Mouse (Mus musculus) forebrain, embryonic 14.5 days (tissue): ENCODE results near the gene Hps3. TPM values are rescaled to one million over a fixed set of nuclear protein-coding genes. Genes with fewer than 3 reads are reported as not detected.
"Not testable (repeated sequence)": the region's sequence is repeated elsewhere in the genome, so short reads cannot be mapped to it uniquely, and the experiment has no call there.

Experiments used
- ATAC-seq: fragments of 200-750 bp; cut with Nextera tagmentation; 2 replicates; pipeline ENCODE4 v1.8.0; 2017; ENCODE audit warnings: mild to moderate bottlenecking, moderate library complexity
- DNase-seq: peaks from one replicate; pipeline ENCODE4 v3.0.0-alpha.2; 2015; ENCODE audit warnings: low spot score
- H3K27ac ChIP-seq: fragments of 300-500 bp; sonication (generic); 2 replicates; pipeline ENCODE4 v1.5.1; 2014; ENCODE audit warnings: low read depth, mild to moderate bottlenecking, control low read depth, low read length, moderate library complexity
- H3K27me3 ChIP-seq: fragments of 300-500 bp; sonication (generic); replicated peaks from 2 replicates; pipeline ENCODE4 v1.6.1; 2014; ENCODE audit warnings: low read length, control low read depth, mixed read lengths; ENCODE audit not compliant: control insufficient read depth, insufficient read depth
- H3K36me3 ChIP-seq: fragments of 300-500 bp; sonication (generic); 2 replicates; pipeline ENCODE4 v1.6.1; 2014; ENCODE audit warnings: low read length, control low read depth; ENCODE audit not compliant: control insufficient read depth, insufficient read depth
- H3K4me1 ChIP-seq: fragments of 300-500 bp; sonication (generic); 2 replicates; pipeline ENCODE4 v1.6.1; 2014; ENCODE audit warnings: antibody characterized with exemption, low read length, control low read depth; ENCODE audit not compliant: control insufficient read depth, insufficient read depth
- H3K4me2 ChIP-seq: fragments of 300-500 bp; sonication (generic); 2 replicates; pipeline ENCODE4 v1.6.1; 2014; ENCODE audit warnings: mild to moderate bottlenecking, control low read depth, low read length
- H3K4me3 ChIP-seq: fragments of 300-500 bp; sonication (generic); 2 replicates; pipeline ENCODE4 v1.5.1; 2014; ENCODE audit warnings: low read depth, low read length, control low read depth
- H3K9ac ChIP-seq: fragments of 300-500 bp; sonication (generic); 2 replicates; pipeline ENCODE4 v1.6.1; 2014; ENCODE audit warnings: mild to moderate bottlenecking, low read length, control low read depth, moderate library complexity
- H3K9me3 ChIP-seq: fragments of 300-500 bp; sonication (generic); replicated peaks from 2 replicates; pipeline ENCODE4 v1.6.1; 2016; ENCODE audit warnings: low read length, control low read depth, mixed read lengths; ENCODE audit not compliant: control insufficient read depth
- WGBS: fragments of 180-500 bp; shearing (Covaris S2); extraction: QIAGEN DNeasy Blood & Tissue Kit; methylation state at CpG from one replicate; pipeline ENCODE4 v1.1.7; 2014; 5-methylcytosine and 5-hydroxymethylcytosine counted together
- polyA plus RNA-seq: library from polyadenylated mRNA; unstranded; fragments of >200 nt; fragmentation: Nextera tagmentation; extraction: Ambion mirVana; gene quantifications from 2 replicates; pipeline ENCODE4 v1.2.1, GENCODE M21; 2014

The Hps3 gene
- polyA plus RNA-seq, 1 experiment from 2014 or later: 9.3 TPM

DNA sequence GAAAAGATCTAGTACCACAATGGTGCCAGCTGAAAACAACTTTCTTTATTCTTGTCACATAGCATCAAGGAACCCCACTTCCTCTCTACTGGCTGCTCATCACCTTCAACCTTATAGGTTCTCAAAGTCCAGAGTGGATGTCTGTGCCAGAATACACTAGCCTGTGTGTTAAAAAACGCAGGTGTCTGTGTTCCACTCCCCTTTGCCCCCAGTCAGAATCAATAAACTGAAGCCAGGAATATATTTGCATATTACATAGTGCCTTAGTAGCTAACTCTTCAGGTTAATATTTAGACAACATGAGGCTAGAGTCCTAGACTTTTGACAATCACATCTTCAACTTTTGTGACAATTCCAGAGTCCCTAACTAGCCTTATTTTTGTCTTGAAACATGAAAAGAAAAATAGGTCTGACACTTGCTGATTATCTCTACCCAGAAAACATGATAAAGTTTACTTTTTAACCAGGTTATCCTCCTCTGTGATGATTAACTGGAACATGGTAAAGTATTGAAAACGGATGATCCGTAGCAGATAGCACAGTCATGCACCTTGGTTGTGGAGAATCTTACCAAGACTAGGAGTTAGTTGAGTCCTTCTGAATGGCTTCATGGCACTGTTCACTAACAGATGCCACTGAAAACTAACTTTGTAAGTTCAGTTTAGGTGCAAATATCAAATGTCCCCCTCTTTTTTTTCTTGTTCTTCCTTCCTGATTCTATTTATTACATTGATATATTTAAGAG lies 72.2 kb downstream of the Hps3 start:
- Histone ChIP-seq H3K27me3 (no peaks in the 10 kb centered on the region), H3K4me1 (no peaks in the 10 kb centered on the region), H3K9ac (no peak overlapping the region), H3K9me3 (no peaks in the 10 kb centered on the region), H3K27ac (no peak overlapping the region), H3K4me2 (no peak overlapping the region), H3K4me3 (no peak overlapping the region), H3K36me3 (no peaks in the 10 kb centered on the region)
- no peak for ATAC-seq
- DNase-seq: no peak
- WGBS: 87% methylated on average over 3 of the region's 3 CpGs

DNA sequence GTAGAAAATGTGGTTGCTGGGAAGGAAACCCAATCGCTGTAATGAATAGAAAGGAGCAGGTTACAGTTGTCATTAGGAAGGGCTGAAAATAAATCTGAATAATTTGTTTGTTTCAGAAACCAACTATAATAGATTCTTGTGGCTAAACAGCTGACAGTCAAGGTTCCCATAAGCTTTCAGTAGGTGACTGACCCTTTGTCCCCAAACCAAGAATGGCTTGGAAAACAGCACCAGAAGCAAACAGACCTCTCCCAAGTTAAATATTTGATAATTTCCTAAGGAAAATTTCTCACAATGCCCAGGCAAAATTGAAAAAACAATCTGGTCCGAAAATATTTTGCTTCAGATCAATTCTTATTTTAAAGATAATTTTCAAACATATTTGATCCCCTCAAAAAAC lies 73.8 kb downstream of the Hps3 start:
- Histone ChIP-seq H3K4me3 (no peak overlapping the region), H3K27ac (no peak overlapping the region), H3K4me1 (no peaks in the 10 kb centered on the region), H3K9ac (no peak overlapping the region), H3K27me3 (no peaks in the 10 kb centered on the region), H3K36me3 (no peaks in the 10 kb centered on the region), H3K4me2 (no peak overlapping the region), H3K9me3 (no peaks in the 10 kb centered on the region)
- no peak for DNase-seq
- WGBS: 77% methylated on average over 2 of the region's 2 CpGs
- ATAC-seq: no peak

DNA sequence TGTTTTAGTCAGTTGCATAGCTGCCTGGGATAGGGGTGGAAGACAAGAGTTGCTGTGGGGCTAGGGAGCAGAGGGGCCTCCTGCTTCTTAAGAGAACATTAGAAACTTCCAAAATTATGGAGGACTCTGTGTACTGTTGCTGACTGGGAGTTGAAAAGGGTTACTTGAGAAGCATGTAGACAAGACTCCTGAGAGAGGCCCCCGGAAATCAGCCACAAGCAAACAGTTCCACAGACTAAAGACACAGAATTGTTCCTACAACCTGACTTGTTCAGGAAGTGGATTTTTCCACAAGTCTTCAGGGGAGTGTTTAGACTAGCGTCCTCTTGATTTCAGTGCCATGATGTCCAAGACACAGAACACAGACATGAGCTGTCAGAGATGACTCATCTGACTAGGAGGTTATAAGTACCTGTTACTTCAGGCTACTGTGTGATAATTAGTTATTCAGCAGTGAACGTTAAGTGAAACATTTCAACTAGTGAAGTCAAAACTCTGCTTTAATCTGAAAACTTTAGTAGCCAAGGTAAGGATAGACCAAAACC lies 74.5 kb downstream of the Hps3 start:
- H3K9me3 ChIP-seq: no peaks in the 10 kb centered on the region
- no peak for DNase-seq
- no peak overlapping the region for H3K4me3 ChIP-seq
- no peak overlapping the region for H3K27ac ChIP-seq
- no peaks in the 10 kb centered on the region for H3K4me1 ChIP-seq
- no peaks in the 10 kb centered on the region for H3K36me3 ChIP-seq
- no peak overlapping the region for H3K9ac ChIP-seq
- 71% methylated on average over 3 of the region's 3 CpGs for WGBS
- no peak overlapping the region for H3K4me2 ChIP-seq
- H3K27me3 ChIP-seq: no peaks in the 10 kb centered on the region
- no peak for ATAC-seq

DNA sequence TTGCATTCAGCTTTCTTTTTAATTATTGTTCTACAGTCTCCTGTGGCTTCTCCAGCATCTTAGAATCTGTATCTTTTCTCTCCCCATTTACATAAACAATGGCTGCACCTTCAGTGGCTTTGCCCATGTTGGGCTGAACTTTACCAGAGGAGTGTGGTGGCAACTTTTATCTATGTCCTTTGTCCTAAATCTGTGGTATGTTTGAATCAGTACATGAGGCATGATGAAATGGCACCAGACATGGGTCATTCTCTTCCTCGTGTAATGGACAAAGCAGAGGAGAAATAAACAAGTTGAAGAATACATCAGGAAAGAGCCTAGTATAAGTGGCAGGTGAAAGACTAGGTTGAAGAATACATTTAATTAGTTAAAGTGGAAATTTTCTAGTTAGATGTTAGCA lies 76.1 kb downstream of the Hps3 start:
- no peak overlapping the region for H3K27ac ChIP-seq
- H3K9me3 ChIP-seq: no peaks in the 10 kb centered on the region
- ATAC-seq (no peak), DNase-seq (no peak)
- no peaks in the 10 kb centered on the region for H3K27me3 ChIP-seq
- H3K4me3 ChIP-seq: no peak overlapping the region
- no peaks in the 10 kb centered on the region for H3K36me3 ChIP-seq
- H3K4me1 ChIP-seq: no peaks in the 10 kb centered on the region
- H3K4me2 ChIP-seq: no peak overlapping the region
- WGBS: 84% methylated on average over 1 of the region's 1 CpGs
- H3K9ac ChIP-seq: no peak overlapping the region

DNA sequence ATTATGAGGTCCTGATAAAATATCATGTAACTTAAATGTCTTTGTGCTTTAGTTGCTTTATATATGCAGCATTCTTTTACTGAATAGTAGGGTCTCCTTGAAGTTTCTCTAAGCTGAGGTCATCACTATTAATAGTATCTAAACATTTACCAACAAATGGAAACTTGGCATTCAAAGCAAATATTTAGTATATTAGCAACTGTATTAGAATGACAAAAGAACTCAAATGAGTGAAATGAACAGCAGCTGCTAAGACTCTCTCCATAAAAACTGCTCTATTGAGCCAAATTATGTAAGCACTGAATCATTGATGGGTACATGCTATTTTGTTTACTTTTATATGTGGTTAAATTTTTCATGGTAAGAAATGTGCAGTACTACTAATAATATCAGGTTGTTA lies 77.1 kb downstream of the Hps3 start:
- Histone ChIP-seq H3K27ac (no peak overlapping the region), H3K4me2 (no peak overlapping the region), H3K9me3 (no peaks in the 10 kb centered on the region), H3K9ac (no peak overlapping the region), H3K4me1 (no peaks in the 10 kb centered on the region), H3K36me3 (no peaks in the 10 kb centered on the region), H3K4me3 (no peak overlapping the region), H3K27me3 (no peaks in the 10 kb centered on the region)
- ATAC-seq (no peak), DNase-seq (no peak)

DNA sequence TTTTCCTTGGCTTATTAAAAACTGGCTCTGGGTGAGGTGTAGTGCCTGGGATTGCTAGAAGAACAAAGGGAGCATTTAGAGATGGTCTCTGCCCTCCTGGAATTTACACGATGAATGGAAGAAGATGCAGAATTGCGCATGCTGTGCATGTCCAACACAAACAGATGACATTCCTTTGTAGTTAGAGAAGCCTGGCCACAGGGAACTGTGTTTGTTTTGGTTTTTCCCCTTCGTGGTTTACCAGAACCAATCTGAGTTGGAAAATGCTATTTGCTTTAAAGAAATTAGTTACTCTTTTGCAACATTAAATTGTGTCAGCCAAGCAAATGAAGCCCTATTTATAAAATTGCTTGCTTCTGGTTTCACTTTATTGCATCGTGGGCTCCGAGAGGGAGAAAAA lies 78.2 kb downstream of the Hps3 start, which contains the start of gene Cp:
Gene Cp, plus strand, starts transcription at position 170 of the 400 bp plus-strand sequence.
- Histone ChIP-seq H3K27me3 (no peaks in the 10 kb centered on the region), H3K9ac (no peak within 1 kb of the TSS), H3K36me3 (no peaks in the 10 kb centered on the region), H3K4me2 (no peak within 1 kb of the TSS), H3K9me3 (no peaks in the 10 kb centered on the region), H3K4me1 (no peaks in the 10 kb centered on the region), H3K27ac (no peak within 1 kb of the TSS), H3K4me3 (no peak within 1 kb of the TSS)
- DNase-seq (peak; percentile 34), ATAC-seq (no peak)
- WGBS: 31% methylated on average over 5 of the region's 5 CpGs

DNA sequence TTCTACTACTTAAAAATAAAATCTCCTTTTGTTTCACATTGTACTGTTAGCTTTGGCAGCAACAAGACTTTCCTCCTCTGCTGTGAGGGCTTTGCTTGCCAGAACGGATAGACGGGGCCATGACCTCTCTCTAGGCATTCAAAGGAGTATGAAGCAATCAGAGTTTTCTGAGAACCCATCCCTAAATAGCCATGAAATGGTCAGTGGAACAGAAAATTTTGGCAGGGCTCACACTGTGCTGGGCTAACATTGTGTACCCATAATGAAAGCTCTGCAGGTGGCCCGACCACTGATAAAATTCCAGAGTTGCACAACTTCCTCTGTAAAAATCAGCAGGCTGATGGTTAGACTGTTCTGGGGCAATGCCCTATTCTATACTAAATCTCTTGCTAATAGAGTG lies 81.2 kb downstream of the Hps3 start:
- ATAC-seq (peak; percentile 94), DNase-seq (peak; percentile 79)
- Histone ChIP-seq H3K4me3 (no peak overlapping the region), H3K27me3 (no peaks in the 10 kb centered on the region), H3K4me1 (no peaks in the 10 kb centered on the region), H3K27ac (no peak overlapping the region), H3K4me2 (no peak overlapping the region), H3K9ac (no peak overlapping the region), H3K9me3 (no peaks in the 10 kb centered on the region), H3K36me3 (no peaks in the 10 kb centered on the region)
- WGBS: 6% methylated on average over 3 of the region's 3 CpGs

DNA sequence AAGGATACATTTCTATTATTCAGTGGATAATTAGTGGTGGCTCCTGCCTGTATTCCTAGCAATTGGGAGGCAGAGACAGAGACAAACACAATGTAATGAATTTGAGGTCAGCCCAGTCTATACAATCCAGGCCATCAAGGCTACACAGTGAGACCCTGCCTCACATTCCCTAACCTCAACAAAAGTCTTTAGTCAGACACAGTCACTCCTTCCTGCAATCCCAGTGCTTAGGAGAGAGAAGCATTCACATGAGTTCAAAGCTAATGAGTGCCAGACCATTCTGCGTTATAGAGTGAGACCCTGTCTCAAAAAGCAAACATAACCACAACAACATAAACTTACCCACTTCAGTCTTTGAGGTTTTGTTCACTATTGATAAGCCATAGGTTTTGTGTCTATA lies 81.7 kb downstream of the Hps3 start:
- no peak overlapping the region for H3K27ac ChIP-seq
- no peaks in the 10 kb centered on the region for H3K36me3 ChIP-seq
- ATAC-seq: peak; percentile 71
- no peaks in the 10 kb centered on the region for H3K4me1 ChIP-seq
- no peak for DNase-seq
- H3K9ac ChIP-seq: no peak overlapping the region
- H3K4me3 ChIP-seq: no peak overlapping the region
- no peaks in the 10 kb centered on the region for H3K27me3 ChIP-seq
- H3K9me3 ChIP-seq: no peaks in the 10 kb centered on the region
- 3% methylated on average over 1 of the region's 1 CpGs for WGBS
- no peak overlapping the region for H3K4me2 ChIP-seq

DNA sequence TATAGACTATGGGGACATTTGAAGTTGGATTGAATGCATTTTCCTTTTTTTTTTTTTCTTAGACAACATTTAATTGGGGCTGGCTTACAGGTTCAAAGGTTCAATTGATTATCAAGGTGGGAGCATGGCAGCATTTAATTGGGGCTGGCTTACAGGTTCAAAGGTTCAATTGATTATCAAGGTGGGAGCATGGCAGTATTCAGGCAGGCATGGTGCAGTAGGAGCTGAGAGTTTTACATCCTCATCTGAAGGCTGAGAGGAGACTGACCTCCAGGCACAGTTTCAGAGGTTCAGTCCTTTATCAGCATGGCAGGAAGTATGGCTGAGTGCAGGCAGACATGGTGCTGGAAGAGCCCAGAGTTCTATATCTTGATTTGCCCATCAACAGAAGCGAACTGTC lies 85.7 kb downstream of the Hps3 start:
- H3K9ac ChIP-seq, H3K36me3 ChIP-seq, H3K4me1 ChIP-seq, ATAC-seq, H3K4me3 ChIP-seq, H3K27ac ChIP-seq, H3K9me3 ChIP-seq, H3K27me3 ChIP-seq, H3K4me2 ChIP-seq, DNase-seq: not testable (repeated sequence)
- WGBS: 96% methylated on average over 1 of the region's 1 CpGs
